In the genomic region with DNA sequence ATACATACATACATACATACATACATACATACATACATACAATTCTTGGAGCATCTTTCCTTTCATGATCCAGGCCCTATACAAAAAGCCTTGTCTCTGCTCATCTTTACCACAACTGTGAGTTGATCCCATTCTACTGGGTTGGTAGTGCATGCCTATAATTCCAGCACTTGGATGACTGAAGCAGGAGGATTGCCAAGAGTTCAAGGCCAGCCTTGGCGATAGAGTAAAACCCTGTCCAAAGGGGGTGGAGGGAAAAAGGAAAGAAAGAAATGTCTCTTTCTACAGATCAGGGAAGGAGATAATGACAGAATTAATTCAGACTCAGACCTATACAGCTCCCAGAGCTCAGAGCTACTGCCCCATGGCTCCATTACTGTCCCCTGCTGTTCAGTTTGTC, we compare ENCODE assay signal across 33 mouse cellular contexts. TPM values are rescaled to one million over a fixed set of nuclear protein-coding genes. Genes with fewer than 3 reads are reported as not detected.
"Had no signal": no experiment of that assay in that cellular context is flagged by ENCODE, and none has a peak within 500 bp of the region (broad histone marks: within the 10 kb centered on the region; RNA-seq: fewer than 3 reads in every experiment).

No protein-coding gene starts in this region.

- H3K27ac ChIP-seq: heart, adult 2 months; heart, embryonic 10.5 days; hindbrain, embryonic 10.5 days; hindbrain, embryonic 12.5 days; hindbrain, embryonic 14.5 days; intestine, embryonic 15.5 days; layer of hippocampus, adult 2 months; limb, embryonic 13.5 days; limb, embryonic 15.5 days; liver, embryonic 13.5 days; liver, embryonic 15.5 days had no signal

- H3K4me2 ChIP-seq: heart, embryonic 12.5 days; hindbrain, embryonic 12.5 days; hindbrain, embryonic 14.5 days; intestine, embryonic 15.5 days; limb, embryonic 13.5 days; limb, embryonic 15.5 days; liver, embryonic 13.5 days; liver, embryonic 15.5 days had no signal

- H3K36me3 ChIP-seq: heart, embryonic 10.5 days; heart, embryonic 12.5 days; hindbrain, embryonic 10.5 days; hindbrain, embryonic 12.5 days; intestine, embryonic 15.5 days; limb, embryonic 13.5 days; limb, embryonic 15.5 days; liver, embryonic 13.5 days; liver, embryonic 15.5 days had no signal

- H3K9me3 ChIP-seq: heart, embryonic 10.5 days; heart, embryonic 12.5 days; hindbrain, embryonic 10.5 days; hindbrain, embryonic 12.5 days; intestine, embryonic 15.5 days; limb, embryonic 13.5 days; limb, embryonic 15.5 days; liver, embryonic 13.5 days; liver, embryonic 15.5 days had no signal

- DNase-seq: gastrocnemius, postnatal 14 days; gastrocnemius, postnatal 36 days; heart, adult 11 months; heart, adult 2 months; heart, postnatal 10 days; heart, postnatal 4 days; kidney, adult 18-20 months; kidney, adult 8-10 months; kidney, postnatal 10 days; kidney, postnatal 25 days; kidney, postnatal 4 days; left cerebral cortex, postnatal 4 days; liver, embryonic 13.5 days had no signal

- ATAC-seq: hindbrain, embryonic 16.5 days; inflammation-experienced regulatory T-cells, adult 6 months; intestine, embryonic 15.5 days; intestine, postnatal 0 days had no signal

- H3K27me3 ChIP-seq: intestine, embryonic 15.5 days; limb, embryonic 13.5 days; limb, embryonic 15.5 days; liver, embryonic 13.5 days had no signal

- H3K4me3 ChIP-seq: heart, adult 2 months; heart, embryonic 10.5 days; heart, embryonic 12.5 days; hindbrain, embryonic 10.5 days; hindbrain, embryonic 12.5 days; intestine, embryonic 15.5 days; layer of hippocampus, adult 2 months; limb, embryonic 13.5 days; limb, embryonic 15.5 days; liver, embryonic 13.5 days; liver, embryonic 15.5 days had no signal

- H3K4me1 ChIP-seq: hindbrain, embryonic 12.5 days; intestine, embryonic 15.5 days; limb, embryonic 13.5 days; limb, embryonic 15.5 days; liver, embryonic 13.5 days; liver, embryonic 15.5 days had no signal

- H3K9ac ChIP-seq: heart, embryonic 12.5 days; hindbrain, embryonic 12.5 days; hindbrain, embryonic 14.5 days; intestine, embryonic 15.5 days; limb, embryonic 13.5 days; limb, embryonic 15.5 days; liver, embryonic 13.5 days; liver, embryonic 15.5 days had no signal

RNA-seq across cellular contexts. Expression of gene Oprd1, which starts 21.1 kb away (rescaled TPM):
- total RNA-seq: gastrocnemius, postnatal 36 days; liver, adult 2 months had no signal
- polyA plus RNA-seq: inflammation-experienced regulatory T-cells, adult 6 months; liver, adult 2 months; liver, embryonic 15.5 days had no signal

RNA-seq across cellular contexts. Expression of gene Gm10300, which starts 48.7 kb away (rescaled TPM):
- total RNA-seq: gastrocnemius, postnatal 36 days; layer of hippocampus, adult 2 months; layer of hippocampus, postnatal 10 days; layer of hippocampus, postnatal 25 days; left cerebral cortex, adult 18-20 months; left cerebral cortex, postnatal 25 days; left cerebral cortex, postnatal 4 days had no signal
- polyA plus RNA-seq: heart, embryonic 10.5 days; hindbrain, embryonic 14.5 days; hindbrain, embryonic 16.5 days; inflammation-experienced regulatory T-cells, adult 6 months; kidney, embryonic 14.5 days; limb, embryonic 11.5 days; limb, embryonic 13.5 days had no signal
